Mouse (Mus musculus) c-Kit-positive CD71-positive TER-119-negative erythroid progenitor cells, embryonic 14.5 days (primary cell): ENCODE results near the gene Chd1l.

Source experiments
- DNase-seq: peaks from one replicate; pipeline ENCODE4 v3.0.0-alpha.2; 2013; ENCODE audit warnings: low read depth

The Chd1l gene

GRCm38 (mm10) chr3:97617091-97617825 is 7.3 kb upstream of the Chd1l start:
- no peak for DNase-seq

DNA sequence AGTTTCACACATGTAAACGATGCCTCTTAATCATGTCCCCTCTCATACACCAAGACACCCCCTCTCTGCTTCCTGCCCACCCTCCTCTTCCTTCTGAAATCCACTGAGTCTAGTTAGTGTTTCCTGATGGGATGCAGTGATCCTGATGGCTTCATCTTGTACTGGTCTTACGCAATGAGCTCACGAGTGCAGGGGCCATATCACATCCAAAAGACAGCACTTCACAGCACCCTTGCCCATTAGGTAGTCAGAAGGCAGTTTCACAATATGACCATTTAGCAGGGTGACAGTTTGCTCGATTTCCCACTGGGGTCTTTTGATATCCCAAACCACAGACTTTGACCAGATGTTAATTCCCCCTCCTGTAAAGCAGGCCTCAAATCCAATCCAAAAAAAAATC is 5.9 kb upstream of the Chd1l start:
- DNase-seq = no peak

GRCm38 (mm10) chr3:97615154-97615553 is 5.2 kb upstream of the Chd1l start:
- DNase-seq = no peak

GRCm38 (mm10) chr3:97611021-97611420 is 1.0 kb upstream of the Chd1l start:
- DNase-seq = no peak

DNA sequence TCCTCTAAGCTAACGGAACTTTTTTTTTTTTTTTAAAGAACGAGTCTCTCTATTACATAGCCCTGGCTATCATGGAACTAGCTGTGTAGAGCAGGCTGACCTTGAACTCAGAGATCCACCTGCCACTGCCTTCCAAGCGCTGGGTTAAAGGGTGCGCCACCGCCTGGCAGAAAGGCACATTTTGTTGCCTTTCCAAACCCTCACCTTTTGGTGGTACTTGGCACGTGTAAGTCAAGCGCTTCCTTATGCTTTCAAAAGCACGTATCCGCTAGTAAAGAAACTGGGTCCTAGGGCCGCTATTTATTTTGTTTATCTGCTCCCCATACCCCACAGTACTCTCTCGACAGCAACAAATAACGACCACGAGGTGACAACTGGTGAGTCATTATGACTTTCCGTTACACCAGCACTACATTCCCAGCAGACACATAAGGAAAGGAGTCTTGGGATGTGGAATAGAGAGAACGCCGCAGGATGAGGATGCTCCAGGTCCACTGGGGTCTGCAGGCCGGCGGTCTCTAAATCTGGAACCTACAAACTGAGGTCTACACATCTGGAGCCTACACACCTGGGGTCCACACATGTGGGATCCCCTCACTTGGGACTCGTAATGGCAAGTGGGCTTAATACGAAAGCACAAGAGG is 680 bp downstream of the Chd1l start:
- DNase-seq = peak; percentile 65

- no peak for DNase-seq
These were observed 9.8 kb downstream of the Chd1l start for GRCm38 (mm10) chr3:97600050-97600832.

DNA sequence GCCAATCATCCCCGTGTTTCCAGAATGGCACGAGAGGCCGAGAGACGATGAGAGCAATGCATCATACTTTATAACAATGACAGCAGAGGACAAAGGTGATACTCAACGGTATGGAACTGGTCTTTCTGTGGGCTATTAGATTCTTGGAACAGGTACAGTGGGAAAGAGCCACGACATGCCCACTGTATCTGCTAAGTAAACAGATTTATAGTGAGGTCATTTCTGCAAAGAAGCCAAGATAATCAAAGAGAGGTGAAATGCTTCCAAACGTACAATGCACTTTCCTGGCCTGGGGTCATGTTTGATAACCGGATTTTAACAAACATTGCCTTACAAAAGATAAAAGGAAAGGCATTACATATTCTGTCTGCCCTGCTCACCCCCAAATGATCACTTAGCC is 13.2 kb downstream of the Chd1l start:
- no peak for DNase-seq

DNA sequence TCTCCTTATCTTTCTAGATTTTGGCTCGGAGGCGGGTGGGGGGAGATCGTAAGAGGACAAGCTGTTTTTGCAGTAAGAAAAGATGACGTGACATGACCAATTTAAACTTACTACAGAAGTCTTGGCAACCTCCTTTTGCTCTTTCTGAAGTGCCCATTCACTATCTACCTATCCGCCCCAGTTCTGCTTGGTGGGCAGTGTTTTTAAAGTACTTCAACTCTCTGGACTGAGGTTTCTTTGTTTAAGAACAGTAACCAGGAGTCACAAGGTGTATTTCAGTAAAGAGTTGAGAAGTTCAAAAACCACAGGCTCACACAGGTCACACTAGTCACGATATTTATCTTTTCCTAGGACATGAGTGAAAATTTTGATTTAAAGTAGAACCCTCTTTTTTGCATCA is 14.9 kb downstream of the Chd1l start:
- no peak for DNase-seq

- no peak for DNase-seq
These were observed 15.9 kb downstream of the Chd1l start for GRCm38 (mm10) chr3:97594140-97594539.

GRCm38 (mm10) chr3:97593089-97593488 is 16.9 kb downstream of the Chd1l start:
- DNase-seq = no peak

DNA sequence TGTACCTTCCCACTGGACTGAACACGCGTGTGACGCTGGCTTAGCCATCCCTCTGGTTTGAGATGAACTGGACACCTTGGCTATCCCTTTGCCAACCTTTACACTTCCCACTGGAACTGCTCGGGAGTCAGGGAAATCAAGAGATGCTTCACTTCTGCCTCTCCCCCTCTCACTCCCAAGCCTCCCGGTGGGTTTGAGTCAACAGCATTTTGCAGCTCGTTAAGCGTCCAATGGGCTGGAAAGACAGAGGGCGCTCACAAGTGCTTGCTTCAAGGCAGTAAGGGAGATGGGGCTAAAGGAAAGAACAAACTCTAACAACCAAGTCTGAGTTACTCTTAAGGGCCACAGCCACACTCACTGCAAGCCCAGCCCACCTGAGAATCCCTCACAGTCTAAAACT is 19.3 kb downstream of the Chd1l start:
- DNase-seq = no peak

- no peak for DNase-seq
These were observed 22.3 kb downstream of the Chd1l start for GRCm38 (mm10) chr3:97587656-97588055.

GRCm38 (mm10) chr3:97585383-97586160 is 24.4 kb downstream of the Chd1l start:
- DNase-seq = peak; percentile 56

GRCm38 (mm10) chr3:97573807-97574206 is 36.2 kb downstream of the Chd1l start:
- no peak for DNase-seq

GRCm38 (mm10) chr3:97564588-97564987 is 45.4 kb downstream of the Chd1l start:
- no peak for DNase-seq

DNA sequence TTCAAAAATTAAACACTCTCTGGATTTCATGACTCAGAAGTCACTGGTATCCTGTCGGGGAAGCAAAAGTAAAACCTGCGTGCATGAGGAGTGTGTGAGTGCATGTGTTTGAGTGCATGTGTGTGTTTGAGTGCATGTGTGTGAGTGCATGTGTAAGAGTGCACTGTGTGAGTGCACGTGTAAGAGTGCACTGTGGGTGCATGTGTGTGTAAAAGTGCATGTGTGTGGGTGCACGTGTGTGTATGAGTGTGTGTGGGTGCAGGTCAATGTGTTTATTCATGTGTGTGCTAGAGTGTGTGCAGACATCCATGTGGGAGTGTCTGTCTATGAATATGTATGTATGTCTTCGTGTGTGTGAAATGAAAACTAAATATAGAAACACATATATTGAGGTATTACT is 51.4 kb downstream of the Chd1l start:
- no peak for DNase-seq

DNA sequence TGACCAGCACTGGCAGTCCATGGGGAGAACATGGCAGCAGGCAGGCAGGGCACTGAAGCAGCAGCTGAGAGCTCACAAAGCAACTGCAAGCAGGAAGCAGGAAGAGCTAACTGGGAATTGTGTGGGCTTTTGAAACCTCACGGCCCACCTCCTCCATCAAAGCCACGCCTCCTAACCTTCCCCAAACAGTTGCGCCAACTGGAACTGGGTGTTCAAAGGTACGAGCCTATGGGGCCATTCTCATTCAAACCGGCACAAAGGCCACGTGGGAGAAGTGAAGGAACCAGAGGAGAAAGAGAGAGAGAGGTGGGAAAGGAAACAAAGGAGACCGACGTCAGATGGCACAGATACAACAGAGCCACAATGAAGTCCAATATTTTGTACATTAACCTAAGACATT is 63.8 kb downstream of the Chd1l start:
- DNase-seq = no peak

DNA sequence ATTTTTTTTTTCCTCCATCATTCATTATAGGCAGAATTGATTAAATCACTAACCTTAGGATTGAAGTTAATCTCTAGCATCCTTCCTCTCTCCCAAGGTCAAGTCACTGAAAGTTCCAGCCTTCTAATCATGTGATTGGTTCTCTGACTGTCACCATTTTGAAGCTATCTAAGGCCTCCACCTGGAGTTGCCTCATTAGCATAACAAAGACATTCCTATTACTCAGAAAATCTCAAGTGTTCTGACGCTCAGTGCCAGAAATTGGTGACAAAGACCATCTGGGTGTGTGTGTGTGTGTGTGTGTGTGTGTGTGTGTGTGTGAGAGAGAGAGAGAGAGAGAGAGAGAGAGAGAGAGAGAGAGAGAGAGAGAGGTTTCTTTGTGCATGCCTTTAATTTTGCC is 69.8 kb downstream of the Chd1l start:
- DNase-seq = no peak

- no peak for DNase-seq
These were observed 71.4 kb downstream of the Chd1l start for GRCm38 (mm10) chr3:97538634-97539033.

- no peak for DNase-seq
These were observed 73.0 kb downstream of the Chd1l start for GRCm38 (mm10) chr3:97537006-97537405.

DNA sequence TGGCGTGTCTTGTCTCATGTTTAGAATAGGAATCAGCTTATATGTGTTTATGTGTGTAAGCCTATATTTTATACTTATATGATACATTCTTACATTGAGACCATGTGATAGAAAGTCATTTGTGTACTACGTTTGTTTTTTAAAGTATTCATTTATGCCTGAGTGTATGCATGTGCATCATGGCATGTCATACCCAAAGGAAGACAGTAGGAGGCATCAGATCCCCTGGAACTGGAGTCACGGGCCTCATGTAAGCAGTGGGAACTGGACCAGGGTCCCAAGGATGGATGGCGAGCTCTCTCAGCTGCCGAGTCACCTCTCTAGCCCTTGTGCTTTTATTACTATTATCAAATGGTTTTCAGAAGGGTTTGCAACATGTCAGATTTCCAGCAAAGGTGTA is 74.3 kb downstream of the Chd1l start:
- no peak for DNase-seq

DNA sequence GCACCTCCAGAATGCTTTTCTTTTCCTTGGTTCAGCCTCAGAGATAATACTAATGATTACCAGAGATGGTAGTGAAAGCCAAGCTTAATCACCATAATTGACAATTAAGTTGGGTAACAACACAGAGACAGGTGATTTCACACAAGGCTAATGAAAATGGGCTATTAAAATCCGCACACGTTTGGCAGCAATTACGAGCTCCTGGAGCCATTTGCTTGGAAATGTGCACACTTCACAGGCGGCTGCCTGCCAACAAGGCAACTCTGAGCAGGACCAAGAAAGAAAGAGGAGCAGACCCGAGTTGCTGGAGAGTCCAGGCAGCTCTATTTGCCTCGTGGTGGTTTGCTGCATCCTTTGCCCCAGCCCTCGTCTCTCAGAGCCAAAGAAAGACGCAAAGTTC is 84.5 kb downstream of the Chd1l start:
- DNase-seq = no peak
